Mouse (Mus musculus): ENCODE results near the gene Fbln2. TPM values are rescaled to one million over a fixed set of nuclear protein-coding genes. Genes with fewer than 3 reads are reported as not detected.

Fbln2 gene
- total and polyA plus RNA-seq, 2 experiments from 2014 or later = 120 to 222 TPM

DNA sequence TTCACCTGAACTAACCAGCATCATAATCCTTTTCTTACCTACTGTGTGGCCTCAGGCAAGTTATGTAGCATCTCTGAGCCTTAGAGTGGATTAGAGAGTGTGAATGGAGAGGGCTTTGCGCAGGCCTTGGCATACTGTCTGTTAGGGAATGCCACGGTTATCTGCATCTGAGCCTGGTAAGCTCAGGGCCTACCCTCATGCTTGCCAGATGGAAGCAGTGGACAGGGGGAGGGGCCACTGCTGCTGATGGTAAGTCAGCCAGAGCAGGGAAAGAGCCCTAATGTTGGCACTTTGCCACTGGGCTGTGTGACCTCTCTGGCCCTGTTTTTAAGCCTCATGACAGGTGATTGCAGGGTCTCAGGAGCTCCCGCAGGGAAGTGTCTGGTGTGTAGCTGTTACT lies 87.8 kb downstream of the Fbln2 start:
- Histone ChIP-seq H3K27me3 (ENCODE audit: control insufficient read depth, insufficient read depth, low read length) (peaks cover 27% of the 10 kb centered on the region; the same call in 1 of the 2 replicates), H3K9ac (replicated peaks; ENCODE audit: low read depth, low read length) (no peak overlapping the region), H3K4me1 (ENCODE audit: control insufficient read depth, insufficient read depth) (no peaks in the 10 kb centered on the region), H3K27ac (ENCODE audit: low read depth) (no peak overlapping the region), H3K4me3 (ENCODE audit: low read depth, low read length) (no peak overlapping the region), H3K36me3 (replicated peaks; ENCODE audit: control insufficient read depth, insufficient read depth, low read length) (no peaks in the 10 kb centered on the region), H3K4me2 (ENCODE audit: low read depth, low read length) (no peak overlapping the region), H3K9me3 (replicated peaks; ENCODE audit: control insufficient read depth, low read length) (no peaks in the 10 kb centered on the region)
- peak; percentile 88 for ATAC-seq (ENCODE audit: insufficient read depth, low read depth)
- TF ChIP-seq EP300 (IDR thresholded peaks at IDR 0.05; ENCODE audit: low read depth) (no peak), CTCF (IDR thresholded peaks at IDR 0.05; ENCODE audit: low read depth) (no peak)
- DNase-seq (ENCODE audit: low spot score) = peak; percentile 16
- 32% methylated on average over 3 of the region's 3 CpGs for WGBS

DNA sequence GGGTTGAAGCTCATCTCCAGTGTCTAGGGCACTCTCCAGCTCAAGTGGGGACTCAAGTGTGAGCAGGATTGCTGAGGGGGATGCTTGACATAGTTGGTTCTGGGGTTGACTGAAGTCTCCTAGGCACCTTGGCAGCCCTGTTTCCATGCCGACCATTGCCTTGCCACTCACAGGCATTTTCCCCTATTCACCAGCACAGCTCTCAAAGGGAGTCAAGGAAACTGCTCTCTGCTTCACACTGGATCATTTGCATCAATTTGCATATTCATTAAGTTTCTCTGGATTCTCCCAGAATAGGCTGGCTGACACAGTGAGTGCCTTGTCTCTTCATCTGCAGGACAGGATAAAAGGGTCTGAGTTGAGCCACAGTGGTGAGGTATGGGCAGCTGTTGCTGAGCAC lies 89.6 kb downstream of the Fbln2 start:
- TF ChIP-seq EP300 (IDR thresholded peaks at IDR 0.05; ENCODE audit: low read depth) (no peak), CTCF (IDR thresholded peaks at IDR 0.05; ENCODE audit: low read depth) (no peak)
- ATAC-seq (ENCODE audit: insufficient read depth, low read depth) (no peak), DNase-seq (ENCODE audit: low spot score) (no peak)
- Histone ChIP-seq H3K9ac (replicated peaks; ENCODE audit: low read depth, low read length) (no peak overlapping the region), H3K27me3 (ENCODE audit: control insufficient read depth, insufficient read depth, low read length) (peaks cover 15% of the 10 kb centered on the region; the same call in 1 of the 2 replicates), H3K9me3 (replicated peaks; ENCODE audit: control insufficient read depth, low read length) (no peaks in the 10 kb centered on the region), H3K4me3 (ENCODE audit: low read depth, low read length) (no peak overlapping the region), H3K36me3 (replicated peaks; ENCODE audit: control insufficient read depth, insufficient read depth, low read length) (no peaks in the 10 kb centered on the region), H3K4me2 (ENCODE audit: low read depth, low read length) (no peak overlapping the region), H3K27ac (ENCODE audit: low read depth) (no peak overlapping the region), H3K4me1 (ENCODE audit: control insufficient read depth, insufficient read depth) (no peaks in the 10 kb centered on the region)
- WGBS = 36% methylated on average over 1 of the region's 1 CpGs

DNA sequence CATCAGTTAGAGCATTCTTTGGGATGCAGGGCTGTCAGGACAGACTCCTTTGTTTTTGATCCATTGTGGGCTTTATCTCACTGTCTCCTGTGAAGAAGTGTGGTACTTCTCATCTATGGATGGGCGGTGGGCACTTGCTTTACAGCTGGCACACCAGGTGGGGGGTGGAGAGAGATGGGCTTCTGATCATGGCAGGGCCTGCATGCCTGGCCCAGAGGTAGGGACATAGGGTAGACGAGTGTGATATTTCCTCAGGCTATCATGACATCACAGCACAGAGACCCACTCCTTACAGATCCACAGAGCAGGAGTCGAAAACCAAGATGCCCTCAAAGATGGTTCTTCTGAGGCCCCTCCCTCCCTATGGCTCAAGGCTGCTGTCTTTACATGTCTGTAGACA lies 90.1 kb downstream of the Fbln2 start:
- no peaks in the 10 kb centered on the region for H3K9me3 ChIP-seq (replicated peaks; ENCODE audit: control insufficient read depth, low read length)
- H3K4me1 ChIP-seq (ENCODE audit: control insufficient read depth, insufficient read depth) = no peaks in the 10 kb centered on the region
- WGBS = 83% methylated on average over 3 of the region's 3 CpGs
- DNase-seq (ENCODE audit: low spot score) = no peak
- no peak overlapping the region for H3K9ac ChIP-seq (replicated peaks; ENCODE audit: low read depth, low read length)
- H3K27ac ChIP-seq (ENCODE audit: low read depth) = no peak overlapping the region
- H3K4me3 ChIP-seq (ENCODE audit: low read depth, low read length) = no peak overlapping the region
- no peaks in the 10 kb centered on the region for H3K36me3 ChIP-seq (replicated peaks; ENCODE audit: control insufficient read depth, insufficient read depth, low read length)
- TF ChIP-seq EP300 (IDR thresholded peaks at IDR 0.05; ENCODE audit: low read depth) (no peak), CTCF (IDR thresholded peaks at IDR 0.05; ENCODE audit: low read depth) (no peak)
- no peak for ATAC-seq (ENCODE audit: insufficient read depth, low read depth)
- peaks cover 13% of the 10 kb centered on the region; the same call in 1 of the 2 replicates for H3K27me3 ChIP-seq (ENCODE audit: control insufficient read depth, insufficient read depth, low read length)
- H3K4me2 ChIP-seq (ENCODE audit: low read depth, low read length) = no peak overlapping the region

DNA sequence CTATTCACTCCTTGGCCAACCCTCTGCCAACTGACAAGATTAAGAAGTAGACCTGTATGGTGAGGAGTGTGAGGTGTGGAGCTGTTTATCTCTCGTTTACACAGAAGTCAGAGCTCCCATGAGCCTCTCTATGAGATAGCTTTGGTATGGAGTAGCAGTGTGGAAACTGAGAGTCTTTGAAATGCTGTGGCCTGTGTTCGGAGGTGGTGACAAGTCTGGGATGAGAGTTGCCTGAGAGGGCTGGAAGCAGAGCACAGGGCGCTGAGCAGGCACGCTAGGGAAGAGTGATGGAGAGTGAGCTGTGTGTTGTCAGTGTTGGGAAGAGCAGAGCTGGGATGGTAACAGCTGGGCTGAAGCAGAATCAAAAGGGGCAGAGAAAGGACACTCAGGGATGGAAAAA lies 91.9 kb downstream of the Fbln2 start:
- TF ChIP-seq EP300 (IDR thresholded peaks at IDR 0.05; ENCODE audit: low read depth) (no peak), CTCF (IDR thresholded peaks at IDR 0.05; ENCODE audit: low read depth) (no peak)
- H3K4me3 ChIP-seq (ENCODE audit: low read depth, low read length) = no peak overlapping the region
- H3K9me3 ChIP-seq (replicated peaks; ENCODE audit: control insufficient read depth, low read length) = no peaks in the 10 kb centered on the region
- H3K9ac ChIP-seq (replicated peaks; ENCODE audit: low read depth, low read length) = no peak overlapping the region
- 23% methylated on average over 4 of the region's 4 CpGs for WGBS
- peaks cover 10% of the 10 kb centered on the region; the same call in 1 of the 2 replicates for H3K27me3 ChIP-seq (ENCODE audit: control insufficient read depth, insufficient read depth, low read length)
- DNase-seq (ENCODE audit: low spot score) (no peak), ATAC-seq (ENCODE audit: insufficient read depth, low read depth) (no peak)
- no peaks in the 10 kb centered on the region for H3K36me3 ChIP-seq (replicated peaks; ENCODE audit: control insufficient read depth, insufficient read depth, low read length)
- peaks cover 3% of the 10 kb centered on the region; the same call in 1 of the 2 replicates for H3K4me1 ChIP-seq (ENCODE audit: control insufficient read depth, insufficient read depth)
- no peak overlapping the region for H3K27ac ChIP-seq (ENCODE audit: low read depth)
- H3K4me2 ChIP-seq (ENCODE audit: low read depth, low read length) = no peak overlapping the region

DNA sequence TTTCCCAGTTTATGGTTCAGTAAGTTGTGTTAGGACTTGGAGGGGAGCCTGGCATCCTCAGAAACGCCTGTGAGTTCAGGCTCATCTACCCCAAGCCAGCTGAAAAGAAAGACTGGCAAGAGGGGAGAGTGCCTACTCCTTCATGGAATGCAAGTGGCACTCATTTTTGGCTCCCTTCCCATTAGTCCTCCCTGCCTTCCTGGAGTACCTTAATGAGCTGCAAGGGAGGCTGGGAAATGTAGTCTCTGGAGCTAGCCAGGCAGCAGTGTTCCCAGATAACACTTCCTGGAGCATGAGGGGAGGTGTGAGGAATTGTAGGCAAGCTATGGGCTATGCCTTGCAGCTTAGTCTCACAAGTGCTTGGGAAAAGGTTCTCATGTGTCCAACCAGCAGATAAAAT lies 95.7 kb downstream of the Fbln2 start:
- Histone ChIP-seq H3K4me1 (ENCODE audit: control insufficient read depth, insufficient read depth) (peaks cover 3% of the 10 kb centered on the region; the same call in 1 of the 2 replicates), H3K9me3 (replicated peaks; ENCODE audit: control insufficient read depth, low read length) (no peaks in the 10 kb centered on the region), H3K27ac (ENCODE audit: low read depth) (no peak overlapping the region), H3K4me2 (ENCODE audit: low read depth, low read length) (no peak overlapping the region), H3K27me3 (ENCODE audit: control insufficient read depth, insufficient read depth, low read length) (peaks cover 6% of the 10 kb centered on the region; the same call in 1 of the 2 replicates), H3K4me3 (ENCODE audit: low read depth, low read length) (no peak overlapping the region), H3K36me3 (replicated peaks; ENCODE audit: control insufficient read depth, insufficient read depth, low read length) (no peaks in the 10 kb centered on the region), H3K9ac (replicated peaks; ENCODE audit: low read depth, low read length) (no peak overlapping the region)
- DNase-seq (ENCODE audit: low spot score) (no peak), ATAC-seq (ENCODE audit: insufficient read depth, low read depth) (no peak)
- TF ChIP-seq EP300 (IDR thresholded peaks at IDR 0.05; ENCODE audit: low read depth) = no peak
- no peak for TF ChIP-seq CTCF (IDR thresholded peaks at IDR 0.05; ENCODE audit: low read depth)
- 50% methylated on average over 1 of the region's 1 CpGs for WGBS

- Histone ChIP-seq H3K9me3 (replicated peaks; ENCODE audit: control insufficient read depth, low read length) (peaks cover 9% of the 10 kb centered on the region; the same call in 1 of the 2 replicates), H3K4me1 (ENCODE audit: control insufficient read depth, insufficient read depth) (peaks cover 3% of the 10 kb centered on the region; the same call in 1 of the 2 replicates), H3K36me3 (replicated peaks; ENCODE audit: control insufficient read depth, insufficient read depth, low read length) (no peaks in the 10 kb centered on the region), H3K27ac (ENCODE audit: low read depth) (no peak overlapping the region), H3K27me3 (ENCODE audit: control insufficient read depth, insufficient read depth, low read length) (peaks cover 6% of the 10 kb centered on the region; the same call in 1 of the 2 replicates), H3K4me2 (ENCODE audit: low read depth, low read length) (no peak overlapping the region), H3K9ac (replicated peaks; ENCODE audit: low read depth, low read length) (no peak overlapping the region), H3K4me3 (ENCODE audit: low read depth, low read length) (no peak overlapping the region)
- TF ChIP-seq EP300 (IDR thresholded peaks at IDR 0.05; ENCODE audit: low read depth) = no peak
- no peak for TF ChIP-seq CTCF (IDR thresholded peaks at IDR 0.05; ENCODE audit: low read depth)
- ATAC-seq (ENCODE audit: insufficient read depth, low read depth) (no peak), DNase-seq (ENCODE audit: low spot score) (no peak)
- WGBS = 79% methylated on average over 5 of the region's 5 CpGs
Measured at GRCm38 (mm10) chr6:91311204-91311603, 98.9 kb downstream of the Fbln2 start.

All from heart, postnatal 0 days (tissue).